Mouse (Mus musculus): Measurements from ENCODE around the gene Arid4a.

DNA sequence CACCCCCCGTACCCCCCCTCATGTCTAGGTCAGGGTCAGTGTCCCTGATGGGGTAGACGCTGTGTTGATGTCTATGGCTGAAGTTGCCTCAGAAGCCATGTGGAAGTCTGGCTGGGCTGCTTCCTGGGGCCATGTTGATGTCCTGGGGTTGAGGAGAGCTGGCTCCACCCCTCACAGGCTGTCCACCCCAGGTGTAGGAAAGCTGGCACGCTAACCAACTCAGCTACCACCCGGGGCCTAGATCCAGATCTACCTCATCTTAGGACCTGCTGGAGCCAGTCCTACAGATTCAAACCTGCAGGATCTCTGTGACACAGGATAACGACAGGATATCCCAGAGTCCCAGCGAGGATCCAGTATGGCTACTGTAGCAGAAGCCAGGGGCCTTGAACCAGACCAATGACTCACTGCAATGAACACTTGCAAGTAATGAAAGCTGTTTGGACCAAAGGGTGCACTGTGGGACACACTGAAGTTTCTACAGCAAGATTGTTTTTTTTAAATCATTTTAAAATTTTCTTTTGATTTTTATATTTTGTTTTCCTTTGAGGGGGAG lies 91.5 kb downstream of the Arid4a start:
- TF ChIP-seq CTCF (IDR thresholded peaks at IDR 0.05; ENCODE audit: extremely low read depth, insufficient read length, insufficient replicate concordance, low read depth, low read length) (no peak), POLR2A (IDR thresholded peaks at IDR 0.05; ENCODE audit: low read depth, low read length) (no peak)
